Mouse (Mus musculus) cerebellum, postnatal 36 days (tissue): ENCODE measurements around the gene Tmprss12.
"Not testable (repeated sequence)": the region's sequence is repeated elsewhere in the genome, so short reads cannot be mapped to it uniquely, and the experiment has no call there.

ENCODE experiments used
- DNase-seq, 2 experiments: peaks; one replicate each; pipeline ENCODE4 v3.0.0; 2021 to 2022; ENCODE audit warnings: mixed read lengths in 2 of 2

The Tmprss12 gene

DNA sequence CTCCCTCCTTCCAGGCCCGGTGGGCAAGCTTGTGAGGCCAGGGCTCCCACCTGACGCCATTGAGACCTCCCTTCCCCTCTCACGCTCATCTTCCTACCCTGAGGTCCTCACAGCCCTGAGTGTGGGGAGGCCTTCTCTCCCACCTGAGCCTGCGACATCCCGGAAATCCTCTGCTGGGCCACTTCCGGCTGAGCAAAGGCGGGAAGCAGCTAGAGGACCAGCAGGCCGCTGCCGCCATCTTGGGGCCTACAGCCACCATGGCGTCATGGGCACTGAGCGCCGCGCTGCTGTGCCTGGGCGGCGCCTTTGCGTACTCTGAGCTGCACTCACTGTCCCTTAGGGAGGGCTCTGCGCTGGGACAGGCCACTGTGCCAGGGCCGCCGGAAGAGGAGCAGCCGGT, at the start of gene Tmprss12:
Tmprss12 (plus strand) TSS at position 212 of the 400 bp plus-strand sequence.
- no peak for DNase-seq

DNA sequence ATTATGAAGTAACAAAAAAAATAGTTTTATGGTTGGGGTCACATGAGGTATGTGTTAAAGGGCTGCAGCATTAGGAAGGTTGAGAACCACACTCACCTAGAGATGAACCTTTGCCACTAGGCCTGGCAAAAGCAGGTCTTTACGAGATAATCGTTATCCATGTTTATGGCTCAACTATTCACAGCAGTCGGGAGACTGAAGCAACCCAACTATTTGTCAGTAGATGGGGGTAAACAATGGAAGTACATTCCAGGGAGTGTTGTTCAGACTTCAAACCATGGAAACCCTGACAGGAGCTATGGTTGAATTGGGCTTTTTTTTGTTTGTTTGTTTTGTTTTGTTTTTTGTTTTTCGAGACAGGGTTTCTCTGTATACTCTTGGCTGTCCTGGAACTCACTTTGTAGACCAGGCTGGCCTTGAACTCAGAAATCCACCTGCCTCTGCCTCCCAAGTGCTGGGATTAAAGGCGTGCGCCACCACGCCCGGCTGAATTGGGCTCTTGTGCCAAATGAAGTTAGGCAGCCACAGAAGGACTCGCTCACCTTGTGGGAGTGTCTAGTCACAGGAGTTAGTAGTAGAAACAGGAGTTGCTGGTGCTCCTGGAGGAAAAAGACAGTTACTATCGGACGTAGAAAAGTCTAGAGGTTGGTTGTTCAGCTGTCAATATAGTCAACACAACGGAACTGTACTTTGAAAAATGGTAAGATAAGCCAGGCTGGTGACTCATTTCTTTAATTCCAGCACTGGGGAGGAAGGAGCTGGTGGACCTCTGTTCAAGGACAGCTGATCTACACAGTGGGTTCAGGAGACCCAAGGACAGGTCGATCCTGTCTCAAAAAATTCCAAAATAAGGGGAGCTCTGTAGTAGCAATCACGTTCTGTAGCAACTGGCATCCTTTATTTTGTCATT, 48.8 kb upstream of the Tmprss12 start:
- DNase-seq: no peak

DNA sequence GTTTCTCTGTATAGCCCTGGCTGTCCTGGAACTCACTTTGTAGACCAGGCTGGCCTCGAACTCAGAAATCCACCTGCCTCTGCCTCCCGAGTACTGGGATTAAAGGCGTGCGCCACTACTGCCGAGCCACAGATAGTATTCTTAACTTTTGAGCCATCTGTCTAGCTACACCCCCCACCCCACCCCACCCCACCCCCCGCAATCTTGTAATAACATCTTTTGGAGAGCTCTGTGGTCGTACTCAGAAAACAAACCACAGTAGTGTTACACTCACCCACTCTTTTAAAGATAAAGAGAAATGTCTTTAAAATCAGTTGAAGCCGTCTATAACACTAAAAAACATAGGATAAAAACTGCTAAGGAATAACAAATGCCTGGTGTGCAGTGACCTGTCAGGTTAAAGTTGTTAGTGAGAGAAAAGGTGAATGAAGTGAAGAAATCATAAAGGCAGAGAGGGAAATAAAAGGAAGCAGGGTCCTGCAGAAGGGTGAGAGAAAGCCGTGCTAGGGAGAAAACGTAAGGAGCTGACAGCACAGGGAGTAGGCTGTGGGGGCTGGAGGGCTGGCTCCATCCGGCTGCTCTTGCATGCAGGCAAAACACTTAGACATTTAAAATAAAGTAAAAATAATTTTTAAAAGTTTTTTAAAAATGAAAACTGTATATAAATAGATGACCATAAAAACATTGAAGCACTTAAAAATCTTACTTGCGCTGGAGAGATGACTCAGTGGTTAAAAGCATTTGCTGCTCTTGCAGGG, 45.2 kb upstream of the Tmprss12 start:
- no peak for DNase-seq

DNA sequence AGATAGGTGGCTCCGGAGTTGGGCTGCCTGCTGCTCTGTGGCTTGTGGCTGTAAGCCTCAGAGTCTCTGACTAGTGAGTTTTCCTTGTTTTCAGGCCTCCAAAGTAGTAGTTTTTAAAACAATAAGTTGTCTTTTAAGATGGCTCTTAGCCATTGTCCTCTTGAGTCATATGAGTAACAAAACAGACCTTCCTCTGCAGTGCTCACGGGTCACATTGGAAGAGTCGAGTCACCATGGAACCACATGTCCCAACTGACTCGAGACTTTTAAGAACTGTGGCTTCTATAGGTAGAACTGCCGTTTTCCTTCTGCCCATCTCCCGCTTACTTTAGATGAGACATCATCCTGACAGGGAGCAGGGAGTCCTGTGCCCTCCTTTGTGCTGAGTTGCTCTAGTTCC, 43.7 kb upstream of the Tmprss12 start:
- no peak for DNase-seq

DNA sequence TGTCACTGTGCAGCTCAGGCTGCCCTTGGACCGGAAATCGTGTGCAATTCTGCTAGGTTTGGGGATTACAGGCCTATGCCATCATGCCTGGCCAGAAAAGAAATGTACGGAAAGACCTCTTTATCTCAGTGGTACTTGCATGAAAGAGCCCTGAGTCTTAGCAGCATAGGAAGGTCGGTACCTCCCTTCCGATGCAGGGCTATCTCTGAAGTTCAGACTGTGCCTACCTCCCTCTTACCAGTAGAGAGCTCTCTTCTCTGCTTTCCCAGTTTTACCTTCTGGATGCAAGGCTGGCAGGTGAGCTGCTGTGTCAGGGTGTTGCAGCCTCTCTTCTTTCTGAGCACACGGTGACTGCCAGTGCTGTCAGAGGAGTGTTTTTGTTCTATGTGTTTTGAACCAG, 38.9 kb upstream of the Tmprss12 start:
- DNase-seq: no peak

DNA sequence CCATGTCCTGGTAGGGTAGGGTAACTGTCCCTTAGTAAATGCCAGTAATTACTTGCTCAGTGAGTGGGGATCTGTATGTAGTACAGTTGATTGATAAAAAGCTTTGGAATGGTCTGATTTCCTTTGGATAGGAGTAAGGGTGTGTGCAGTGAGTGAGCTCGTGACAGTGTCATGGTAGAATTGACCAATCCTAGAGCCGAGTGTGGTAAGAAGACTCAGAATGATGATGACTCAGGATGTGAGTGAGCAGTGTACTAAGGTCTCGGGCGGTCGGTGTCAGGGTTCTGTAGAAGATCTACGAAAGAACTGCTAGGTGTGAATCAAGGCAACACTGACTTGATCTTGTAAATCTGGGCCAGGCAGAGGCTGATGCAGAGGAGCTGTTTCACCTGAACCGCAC, 34.7 kb upstream of the Tmprss12 start:
- no peak for DNase-seq

DNA sequence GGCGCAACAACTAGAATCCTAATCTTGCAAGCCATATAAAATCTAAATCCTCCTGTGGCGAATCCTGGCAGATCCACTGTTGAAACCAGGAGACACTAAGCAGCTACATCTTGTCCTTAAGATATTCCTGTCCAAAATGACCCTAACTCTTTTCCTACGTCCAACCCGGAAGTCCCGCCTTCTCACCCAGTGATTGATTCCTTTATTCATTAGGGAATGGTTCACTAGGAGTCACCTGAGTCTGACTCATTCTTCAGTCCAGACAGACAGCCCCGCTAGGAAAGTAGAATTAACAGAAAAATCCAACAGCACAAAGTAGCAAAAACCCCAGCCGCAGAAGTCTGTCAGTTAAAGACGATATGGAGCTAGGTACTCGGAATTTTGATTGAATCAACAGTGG, 33.3 kb upstream of the Tmprss12 start:
- no peak for DNase-seq

DNA sequence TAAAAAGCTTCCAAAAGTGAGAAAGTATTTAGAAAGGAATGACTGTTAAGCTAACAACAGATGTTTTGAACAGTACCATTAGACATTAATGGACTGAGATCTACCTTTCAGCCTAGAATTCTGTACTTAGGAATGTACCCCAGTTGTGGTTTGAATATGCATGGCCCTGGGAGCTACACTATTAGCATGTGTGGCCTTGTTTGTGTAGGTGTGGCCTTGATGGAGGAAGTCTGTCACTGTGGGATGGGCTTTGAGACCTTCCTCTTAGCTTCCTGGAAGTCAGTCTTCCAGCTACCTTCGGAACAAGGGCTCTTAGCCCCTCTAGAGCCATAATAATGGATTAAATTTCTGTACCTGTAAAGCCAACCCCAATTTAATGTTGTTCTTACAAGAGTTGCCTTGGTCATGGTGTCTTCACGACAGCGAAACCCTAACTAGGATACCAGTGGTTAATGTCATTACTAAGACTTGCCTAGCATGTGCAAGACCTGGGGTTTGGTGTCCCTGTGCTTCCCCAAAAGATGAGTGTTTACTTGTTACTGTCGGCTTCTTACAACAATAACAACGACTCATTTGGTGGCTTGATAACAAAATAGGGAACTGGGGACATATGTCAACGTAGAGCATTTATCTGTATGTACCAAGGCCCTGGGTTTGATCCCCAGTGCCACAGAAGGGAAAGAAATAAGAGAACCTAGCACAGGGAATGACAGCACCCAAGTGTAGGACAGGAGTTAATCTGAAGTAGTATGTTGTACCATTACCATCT, 31.8 kb upstream of the Tmprss12 start:
- no peak for DNase-seq

DNA sequence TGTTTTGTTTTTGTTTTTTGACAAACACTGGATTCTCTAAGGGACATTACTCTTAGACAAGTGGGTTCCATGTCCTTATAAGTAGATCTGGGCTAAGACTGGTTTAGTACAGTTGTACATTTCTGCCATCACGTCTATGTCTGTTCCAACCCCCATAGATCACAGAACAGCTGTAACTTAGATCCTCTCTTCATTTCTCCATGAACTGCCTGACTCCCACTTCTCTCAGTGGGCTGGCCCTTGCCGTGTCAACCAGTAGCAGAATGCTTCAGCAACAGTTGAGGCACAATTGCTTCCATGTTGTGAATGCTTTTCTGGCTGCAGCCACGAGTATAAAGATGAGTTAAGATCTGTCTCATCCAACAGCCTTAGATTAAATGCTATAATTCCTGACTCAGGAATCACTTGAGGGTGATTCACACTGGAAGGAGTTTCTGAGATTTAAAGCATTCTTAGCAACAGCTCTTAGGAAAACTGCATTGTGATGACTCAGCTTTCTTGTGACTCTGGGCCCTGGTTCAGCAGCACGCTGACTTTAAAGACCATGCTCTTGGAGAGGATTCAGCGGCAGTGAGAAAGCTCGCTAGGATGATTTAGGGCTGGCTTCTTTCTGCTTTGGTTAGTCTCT, 29.4 kb upstream of the Tmprss12 start:
- no peak for DNase-seq

DNA sequence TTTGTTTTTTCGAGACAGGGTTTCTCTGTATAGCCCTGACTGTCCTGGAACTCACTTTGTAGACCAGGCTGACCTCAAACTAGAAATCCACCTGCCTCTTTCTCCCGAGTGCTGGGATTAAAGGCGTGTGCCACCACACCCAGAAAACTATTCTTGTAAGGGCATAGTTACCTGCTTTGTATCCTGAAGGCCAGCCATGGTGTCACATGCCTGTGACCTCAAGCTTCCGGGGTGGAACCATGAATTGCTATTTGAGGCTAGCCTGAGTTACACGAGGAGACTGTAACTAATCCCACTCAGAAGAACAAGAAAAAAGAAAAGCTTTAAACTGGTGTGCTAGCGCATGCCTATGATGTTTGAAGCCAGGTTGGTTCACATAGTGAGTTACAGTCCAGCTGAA, 24.3 kb upstream of the Tmprss12 start:
- no peak for DNase-seq

DNA sequence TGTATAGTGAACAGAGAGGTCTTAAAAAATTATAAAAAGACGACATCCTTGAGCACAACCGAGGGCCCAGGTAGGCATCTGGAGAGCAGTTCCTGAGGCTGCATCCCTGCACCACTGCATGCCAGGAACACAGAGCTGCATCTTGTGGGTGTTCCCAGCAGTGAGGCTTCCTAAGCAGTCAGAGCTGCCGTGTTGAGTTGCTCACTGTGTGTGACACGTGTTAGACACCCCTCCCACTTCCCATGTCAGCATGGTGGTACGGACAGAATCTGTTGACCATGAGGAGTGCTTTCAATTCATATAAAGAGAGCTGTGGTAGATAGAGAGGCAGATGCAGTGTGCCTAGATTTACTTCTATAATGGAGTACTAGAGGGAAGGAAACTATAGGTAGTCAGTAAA, 23.3 kb upstream of the Tmprss12 start:
- DNase-seq: no peak

DNA sequence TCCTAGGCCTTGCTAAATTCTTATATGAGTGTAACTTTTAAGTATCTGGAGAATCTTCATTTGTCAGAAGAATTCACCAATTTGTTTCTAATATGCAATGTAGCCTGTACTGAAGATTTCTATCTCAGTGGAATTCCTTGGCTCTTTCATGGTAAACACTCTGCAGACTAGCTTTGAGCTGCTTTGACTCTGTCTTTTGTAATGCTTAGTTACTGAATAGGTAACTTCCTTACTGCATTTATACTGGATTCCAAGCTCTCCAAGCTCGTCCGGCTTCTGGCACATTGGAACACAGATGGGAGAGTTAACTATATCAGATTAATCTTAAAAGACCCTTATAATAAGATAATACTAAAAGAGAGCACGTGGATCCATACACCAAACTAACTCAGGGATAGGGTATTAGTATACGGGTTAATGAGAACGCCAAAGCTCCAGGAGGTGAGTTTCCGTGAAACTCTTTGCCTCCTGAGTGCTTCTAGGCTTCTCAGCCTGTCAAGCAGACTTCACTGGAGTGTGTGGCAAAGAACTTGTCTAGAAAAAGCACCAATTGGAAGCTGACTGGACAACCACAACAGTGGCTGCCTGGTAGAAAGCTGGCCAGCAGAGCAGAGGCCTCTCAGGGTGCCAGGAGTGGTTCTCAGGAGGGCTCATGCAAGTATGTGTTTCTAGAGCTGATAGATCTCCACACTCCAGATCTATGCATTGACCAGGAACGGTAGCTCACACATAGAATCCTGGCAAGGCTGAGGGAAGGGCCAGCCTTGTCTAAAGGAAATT, 21.8 kb upstream of the Tmprss12 start:
- no peak for DNase-seq

DNA sequence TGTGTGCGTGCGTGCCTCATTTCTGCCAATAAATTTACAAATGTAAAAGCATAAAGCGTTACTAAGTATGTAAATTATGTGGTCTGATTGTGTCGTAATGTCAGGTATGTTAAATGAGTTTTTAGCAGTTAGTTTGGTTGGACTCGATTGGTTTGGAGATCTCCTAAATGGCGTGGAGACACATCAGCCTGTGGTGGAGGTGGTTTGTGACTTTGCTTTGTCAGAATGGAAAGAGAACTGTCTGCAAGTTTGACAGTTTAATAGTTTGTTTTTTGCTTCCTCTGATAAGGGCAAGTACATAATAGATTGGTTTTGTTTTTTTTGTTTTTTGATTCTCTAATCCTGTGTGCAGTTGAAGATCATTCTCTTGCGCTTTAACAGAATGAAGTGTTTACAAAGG, 20.3 kb upstream of the Tmprss12 start:
- not testable (repeated sequence) for DNase-seq

DNA sequence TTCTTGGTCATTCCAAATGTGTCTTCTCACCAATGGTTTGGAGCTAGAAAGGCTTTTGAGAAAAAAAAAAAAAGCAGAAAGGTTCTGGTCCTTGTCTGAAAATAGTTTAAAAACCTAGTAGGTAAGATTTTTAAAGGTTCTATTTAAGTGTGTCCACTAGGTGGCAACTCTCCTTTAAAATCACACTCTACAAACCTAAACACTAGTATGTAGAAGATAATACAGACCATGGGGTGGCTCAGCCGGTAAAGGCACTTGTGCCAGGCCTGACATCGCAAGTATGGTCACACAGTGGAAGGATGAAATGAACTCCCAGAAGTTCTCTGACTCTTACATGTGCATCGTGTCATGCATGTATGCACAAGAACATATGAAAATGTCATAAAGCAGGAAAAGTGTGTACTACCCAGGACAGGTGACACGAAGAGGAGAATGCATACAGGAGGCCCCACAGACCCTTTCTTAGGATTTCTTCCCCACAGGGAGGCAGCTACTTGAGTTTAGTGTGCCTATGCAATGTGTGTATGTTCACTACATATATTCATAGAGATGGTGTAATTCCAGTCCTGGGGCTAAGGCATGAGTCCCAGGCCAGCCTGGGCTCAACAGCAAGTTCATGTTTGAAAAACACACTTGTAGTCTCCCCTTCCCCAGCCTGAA, 17.3 kb upstream of the Tmprss12 start:
- peak; percentile 14 to 19 for DNase-seq

DNA sequence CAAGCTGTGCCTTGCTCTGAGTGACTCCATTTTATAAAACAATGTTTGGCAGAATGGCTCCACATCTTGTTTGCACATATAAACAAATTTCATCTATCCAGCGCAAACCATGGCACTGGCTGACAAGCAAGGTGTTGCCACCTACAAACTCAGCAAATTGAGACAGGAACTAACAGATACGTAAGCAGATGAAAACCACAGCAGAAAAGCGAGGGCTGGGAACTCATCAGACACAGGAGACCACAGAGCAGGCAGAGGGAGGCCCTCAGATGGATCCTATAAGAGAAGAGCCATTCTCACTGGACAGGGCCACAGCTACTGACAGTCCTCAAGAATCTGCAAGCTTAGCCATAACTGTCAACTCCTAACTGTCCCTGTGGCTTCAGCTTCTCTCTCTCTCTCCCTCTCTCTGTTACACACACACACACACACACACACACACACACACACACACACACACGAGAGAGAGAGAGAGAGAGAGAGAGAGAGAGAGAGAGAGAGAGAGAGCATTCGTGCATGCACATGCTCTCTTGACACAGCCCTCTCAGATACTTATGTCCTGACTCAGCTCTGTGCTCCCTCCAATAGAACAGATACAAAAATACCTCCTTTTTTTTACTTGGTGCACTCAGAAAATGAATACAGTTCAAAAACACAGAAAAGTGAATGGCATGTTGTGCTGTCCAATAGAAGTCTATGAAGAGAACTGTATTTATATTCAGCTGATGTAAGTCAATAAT, 14.9 kb upstream of the Tmprss12 start:
- no peak for DNase-seq

DNA sequence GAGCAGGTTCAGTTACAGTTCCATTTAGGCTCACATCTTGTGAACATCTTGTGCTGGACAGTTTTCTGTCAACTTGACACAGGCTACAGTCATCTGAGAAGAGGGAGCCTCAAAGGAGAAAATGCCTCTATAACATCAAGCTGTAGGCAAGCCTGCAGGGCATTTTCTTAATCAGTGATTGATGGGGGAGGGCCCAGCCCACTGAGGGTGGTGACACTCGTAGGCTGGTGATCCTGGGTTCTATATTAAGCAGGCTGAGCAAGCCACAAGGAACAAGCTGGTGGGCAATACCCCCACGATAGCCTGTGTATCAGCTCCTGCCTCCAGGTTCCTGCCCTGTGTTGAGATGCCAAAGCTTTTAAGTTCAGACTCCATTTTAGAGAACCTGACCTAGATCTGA, 11.7 kb upstream of the Tmprss12 start:
- DNase-seq: no peak

DNA sequence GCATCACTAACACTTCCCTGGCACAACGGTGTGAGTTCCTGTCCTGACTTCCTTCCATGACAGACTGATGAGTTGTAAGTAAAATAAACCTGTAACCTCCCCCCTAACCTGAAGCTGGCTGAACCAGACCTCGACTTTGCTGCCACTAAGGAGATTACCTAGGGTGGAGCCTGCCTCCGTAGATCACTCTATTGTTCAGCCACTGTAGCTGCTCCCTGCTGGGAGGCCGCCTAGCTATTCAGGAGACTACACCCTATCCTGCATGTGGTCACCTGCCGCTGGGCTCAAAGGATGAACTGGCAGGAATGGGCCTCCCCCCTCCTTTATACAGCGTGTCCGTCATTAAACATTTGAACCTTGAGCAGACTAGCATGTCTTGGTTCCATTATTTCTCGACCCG, 10.9 kb upstream of the Tmprss12 start:
- no peak for DNase-seq

DNA sequence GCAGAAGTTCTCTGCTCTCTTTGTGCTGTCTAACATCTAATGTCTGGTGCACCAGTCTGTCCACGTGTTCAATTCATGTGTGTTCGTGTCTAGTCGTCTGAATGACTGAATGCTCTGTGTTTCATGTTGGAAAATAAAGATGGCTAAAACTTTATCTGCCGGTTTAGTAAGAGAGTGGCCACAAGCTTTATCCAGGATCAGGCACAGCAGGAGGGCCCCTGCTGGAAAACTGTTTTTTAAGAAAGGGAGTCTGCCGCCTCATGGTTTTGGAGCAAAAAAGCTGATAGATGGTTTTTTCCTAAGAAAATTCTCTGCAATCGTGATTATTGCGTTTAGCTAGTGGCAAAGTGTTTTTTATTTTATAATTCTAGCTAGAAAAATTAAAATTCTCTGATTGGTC, 10.0 kb upstream of the Tmprss12 start:
- DNase-seq: not testable (repeated sequence)

DNA sequence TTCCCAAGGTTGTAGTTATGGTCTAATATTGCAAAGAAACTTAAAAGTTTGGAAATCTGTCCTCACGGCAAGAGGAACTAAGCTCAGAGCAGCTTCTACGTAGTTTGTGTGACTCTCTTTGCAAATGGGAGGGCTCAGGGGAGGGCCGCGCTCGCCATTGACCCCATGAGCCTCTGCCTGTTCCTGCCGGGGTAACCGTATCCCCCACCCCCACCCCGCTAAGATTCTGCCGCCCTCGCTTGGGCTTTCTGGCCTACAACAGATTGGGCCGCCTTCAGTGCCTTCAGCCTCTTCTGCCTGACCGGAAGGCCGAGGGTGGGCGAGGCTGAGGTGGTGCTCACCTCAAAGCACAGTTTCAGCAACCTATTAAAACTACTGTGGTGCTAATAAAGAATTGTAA, 9.2 kb upstream of the Tmprss12 start:
- DNase-seq: no peak

DNA sequence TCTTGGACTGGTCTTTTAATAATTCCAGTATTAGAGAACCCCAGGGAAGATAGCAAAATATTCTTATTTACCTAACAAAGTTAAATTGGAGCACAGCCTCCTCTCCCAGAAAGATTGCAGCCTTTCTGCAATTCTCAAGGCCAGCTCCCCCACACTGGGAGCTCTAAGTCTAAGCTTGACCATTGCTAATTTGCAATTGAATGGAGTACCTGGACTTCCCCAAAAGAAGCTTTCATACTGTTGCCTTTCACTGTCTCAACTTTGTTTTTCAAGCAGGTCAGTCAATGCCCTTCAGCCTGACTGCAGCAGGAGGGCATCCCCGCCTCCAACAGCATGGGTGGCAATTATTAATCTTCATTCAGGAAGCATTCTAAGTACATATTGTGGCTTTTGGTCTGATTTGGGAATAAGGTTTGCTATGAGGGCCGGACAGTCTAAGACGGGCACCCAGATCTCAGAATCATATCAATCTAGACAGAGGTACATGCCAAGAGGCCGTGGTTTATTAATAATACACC, 6.8 kb upstream of the Tmprss12 start:
- DNase-seq: not testable (repeated sequence)
